Mouse (Mus musculus): ENCODE data around the gene Nxpe4. TPM values are rescaled to one million over a fixed set of nuclear protein-coding genes. Genes with fewer than 3 reads are reported as not detected.

Gene Nxpe4
- total RNA-seq, 2 experiments from 2014 or later = 8.3 TPM

DNA sequence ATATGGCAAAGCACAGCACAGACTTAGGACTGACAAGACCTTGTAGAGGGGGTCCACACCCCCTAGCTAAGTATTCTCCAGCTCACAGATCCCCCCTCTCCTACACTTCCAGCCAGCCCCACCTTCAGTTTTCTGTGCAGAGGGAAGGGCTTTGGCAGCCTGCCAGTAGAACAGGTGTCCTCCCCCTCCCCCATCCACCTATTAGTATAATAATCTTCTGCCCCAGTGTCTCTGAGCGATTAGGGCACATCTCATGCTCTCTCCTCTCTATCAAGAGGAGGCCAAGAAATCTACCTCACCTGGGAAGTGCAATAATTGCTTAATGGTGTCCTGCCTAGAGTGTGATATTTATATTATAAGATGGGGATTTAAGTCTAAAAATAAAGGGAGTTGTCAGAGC, 83.7 kb downstream of the Nxpe4 start:
- TF ChIP-seq CTCF (conservative IDR thresholded peaks at IDR 0.05) = no peak
- no peak overlapping the region for H3K27ac ChIP-seq
- no peak overlapping the region for H3K4me3 ChIP-seq
- no peak for DNase-seq (ENCODE audit: low spot score in 2 of 2)

- no peak overlapping the region for H3K4me3 ChIP-seq
- no peak for TF ChIP-seq CTCF (conservative IDR thresholded peaks at IDR 0.05)
- no peak for DNase-seq (ENCODE audit: low spot score in 2 of 2)
- H3K27ac ChIP-seq = no peak overlapping the region
These were observed 85.5 kb downstream of the Nxpe4 start for GRCm38 (mm10) chr9:48247276-48247675.

DNA sequence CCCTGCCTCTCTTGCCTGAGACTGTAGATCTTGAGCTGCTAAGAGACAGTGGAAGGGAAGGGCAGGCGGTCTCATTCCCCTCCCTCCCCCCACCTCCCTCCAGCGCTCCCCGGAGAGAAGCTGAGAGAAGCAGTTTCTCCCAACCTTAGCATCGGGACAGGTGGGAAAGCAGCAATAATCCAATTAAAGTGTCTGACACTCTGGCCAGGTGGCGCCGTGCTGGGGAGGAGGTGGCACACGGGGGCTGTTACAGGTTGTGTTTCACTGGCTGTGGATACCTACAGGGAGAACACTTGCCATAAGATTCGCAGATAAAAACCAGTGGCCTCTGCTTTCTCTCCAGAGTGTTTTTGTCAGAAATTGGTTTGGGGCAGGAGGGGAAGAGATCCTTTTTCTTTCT, 90.4 kb downstream of the Nxpe4 start:
- no peak overlapping the region for H3K4me3 ChIP-seq
- H3K27ac ChIP-seq = no peak overlapping the region
- no peak for DNase-seq (ENCODE audit: low spot score in 2 of 2)
- no peak for TF ChIP-seq CTCF (conservative IDR thresholded peaks at IDR 0.05)

DNA sequence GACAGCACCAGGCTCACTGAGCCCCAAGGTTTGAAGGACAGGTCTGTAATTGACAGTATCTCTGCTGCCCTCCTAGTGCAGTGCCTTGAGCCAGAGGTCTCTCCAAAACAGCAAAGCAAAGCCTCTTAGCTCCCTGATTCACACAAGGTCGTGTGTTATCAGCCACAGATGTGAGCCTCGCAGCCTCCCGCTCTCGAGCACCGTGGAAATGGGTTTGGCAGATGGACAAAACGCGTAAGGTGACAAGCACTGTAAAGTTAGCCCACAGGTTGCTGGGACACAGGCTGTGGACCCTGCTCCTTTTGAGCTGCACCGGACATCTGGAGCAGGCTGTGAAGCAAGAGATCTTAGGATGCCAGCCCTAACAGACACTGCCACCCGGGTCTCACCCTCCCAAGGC, 95.2 kb downstream of the Nxpe4 start:
- DNase-seq (ENCODE audit: low spot score in 2 of 2) = no peak
- no peak for TF ChIP-seq CTCF (conservative IDR thresholded peaks at IDR 0.05)
- H3K27ac ChIP-seq = no peak overlapping the region
- no peak overlapping the region for H3K4me3 ChIP-seq

- Histone ChIP-seq H3K27ac (no peak overlapping the region), H3K4me3 (no peak overlapping the region)
- peak; percentile 90 for TF ChIP-seq CTCF (conservative IDR thresholded peaks at IDR 0.05)
- DNase-seq (ENCODE audit: low spot score in 2 of 2) = peak; percentile 67 to 81
These were observed 96.1 kb downstream of the Nxpe4 start for GRCm38 (mm10) chr9:48257741-48258423.

GRCm38 (mm10) chr9:48264616-48265015, 102.8 kb downstream of the Nxpe4 start:
- no peak for DNase-seq (ENCODE audit: low spot score in 2 of 2)
- H3K27ac ChIP-seq = no peak overlapping the region
- H3K4me3 ChIP-seq = no peak overlapping the region
- no peak for TF ChIP-seq CTCF (conservative IDR thresholded peaks at IDR 0.05)

GRCm38 (mm10) chr9:48265491-48265890, 103.7 kb downstream of the Nxpe4 start:
- TF ChIP-seq CTCF (conservative IDR thresholded peaks at IDR 0.05) = no peak
- Histone ChIP-seq H3K4me3 (no peak overlapping the region), H3K27ac (no peak overlapping the region)
- DNase-seq (ENCODE audit: low spot score in 2 of 2) = no peak

GRCm38 (mm10) chr9:48266286-48267027, 104.6 kb downstream of the Nxpe4 start:
- DNase-seq (ENCODE audit: low spot score in 2 of 2) = peak; percentile 77 to 84
- TF ChIP-seq CTCF (conservative IDR thresholded peaks at IDR 0.05) = peak; percentile 96
- Histone ChIP-seq H3K4me3 (peak overlapping the region; percentile 75), H3K27ac (peak overlapping the region; percentile 24; the same call in 1 of the 2 replicates)

DNA sequence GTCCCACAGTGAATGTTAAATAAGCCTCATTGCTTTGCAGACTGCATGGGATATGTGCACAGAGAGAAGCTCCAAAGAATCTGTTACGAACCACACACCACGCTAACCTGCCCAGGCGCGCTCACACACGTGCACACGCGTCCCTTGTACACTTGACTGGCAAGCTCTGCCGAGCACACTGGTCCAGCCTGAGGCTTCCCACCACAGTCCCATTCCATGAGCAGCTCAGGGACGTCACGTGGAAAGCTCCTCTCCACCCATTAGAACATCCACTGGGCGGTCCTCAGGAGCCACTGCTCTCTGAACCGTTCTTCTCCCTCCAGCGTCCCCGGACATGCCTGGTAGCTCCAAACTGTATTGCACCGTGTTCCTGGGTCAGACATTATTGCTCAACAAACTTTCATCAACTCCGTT, 105.2 kb downstream of the Nxpe4 start:
- peak overlapping the region; percentile 24; the same call in 1 of the 2 replicates for H3K27ac ChIP-seq
- peak; percentile 3 for TF ChIP-seq CTCF (conservative IDR thresholded peaks at IDR 0.05)
- H3K4me3 ChIP-seq = peak overlapping the region; percentile 75
- DNase-seq (ENCODE audit: low spot score in 2 of 2) = peak; percentile 13 to 19

- TF ChIP-seq CTCF (conservative IDR thresholded peaks at IDR 0.05) = no peak
- peak in 1 of 2 experiments; percentile 37 for DNase-seq (ENCODE audit: low spot score in 2 of 2)
These were observed 106.1 kb downstream of the Nxpe4 start for GRCm38 (mm10) chr9:48267960-48268359.

DNA sequence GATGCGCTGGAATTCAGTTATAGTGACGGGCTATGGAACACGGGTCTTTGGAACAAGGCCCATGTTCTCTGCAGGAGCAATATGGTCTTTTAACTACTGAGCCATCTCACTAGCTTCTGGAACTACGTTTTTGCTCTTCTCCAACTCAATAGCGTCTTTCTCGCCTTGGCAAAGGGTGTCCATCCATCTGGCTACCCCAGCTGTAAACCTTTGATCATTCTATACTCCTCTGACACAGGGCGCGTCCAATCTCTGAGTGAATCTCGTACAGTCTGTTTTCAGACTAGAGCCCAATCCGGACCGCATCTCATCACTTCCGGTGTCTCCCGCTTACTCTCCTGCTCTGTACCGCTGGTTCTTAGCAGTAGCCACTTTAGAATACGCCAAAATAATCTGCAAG, 115.0 kb downstream of the Nxpe4 start:
- DNase-seq (ENCODE audit: low spot score in 2 of 2) = peak; percentile 8 to 27
- Histone ChIP-seq H3K4me3 (peak overlapping the region; percentile 38), H3K27ac (no peak overlapping the region)
- no peak for TF ChIP-seq CTCF (conservative IDR thresholded peaks at IDR 0.05)

More at GRCm38 (mm10) chr9:48267960-48268359, 106.1 kb downstream of the Nxpe4 start:
- H3K27ac ChIP-seq = peak overlapping the region; percentile 24; the same call in 1 of the 2 replicates
- no peak overlapping the region for H3K4me3 ChIP-seq

DNA sequence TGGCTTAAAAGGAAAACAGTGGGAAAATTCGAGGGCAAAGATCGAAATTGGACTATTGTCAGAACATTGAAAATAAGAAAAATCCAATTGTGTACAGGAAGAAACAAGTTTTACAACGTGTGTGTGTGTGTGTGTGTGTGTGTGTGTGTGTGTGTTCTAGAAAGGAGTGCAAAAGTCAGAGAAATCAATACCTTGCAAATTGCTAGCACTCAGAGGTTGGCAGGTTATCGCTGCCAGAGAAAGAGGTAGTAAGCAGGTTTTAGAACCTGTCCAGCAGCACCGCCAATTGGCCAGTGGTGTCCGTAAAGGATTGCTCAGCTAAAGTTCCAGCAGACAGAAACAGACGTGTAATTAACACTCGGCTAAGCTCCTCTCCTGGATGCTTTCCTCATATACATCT, 122.4 kb downstream of the Nxpe4 start:
- H3K27ac ChIP-seq = no peak overlapping the region
- no peak for TF ChIP-seq CTCF (conservative IDR thresholded peaks at IDR 0.05)
- no peak overlapping the region for H3K4me3 ChIP-seq
- no peak for DNase-seq (ENCODE audit: low spot score in 2 of 2)

DNA sequence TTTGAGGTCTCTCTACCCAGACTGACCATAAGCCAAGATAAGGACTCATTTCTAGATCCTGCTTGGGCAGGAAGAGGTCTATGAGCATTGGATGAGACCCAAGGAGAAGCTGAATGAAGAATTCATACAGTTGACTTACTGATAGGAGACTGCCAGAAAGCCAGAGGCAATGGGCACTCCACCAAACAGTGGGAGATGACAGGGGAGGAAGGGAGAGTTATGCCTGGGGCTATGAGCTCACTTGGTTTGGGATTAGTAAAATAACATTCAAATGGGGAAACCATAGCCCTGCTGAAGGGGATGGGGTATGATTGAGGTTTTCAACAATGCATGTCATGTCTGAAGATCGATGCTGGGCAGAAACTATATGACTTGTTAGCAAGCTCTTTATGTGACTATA, 128.5 kb downstream of the Nxpe4 start:
- DNase-seq (ENCODE audit: low spot score in 2 of 2) = no peak
- no peak overlapping the region for H3K27ac ChIP-seq
- no peak for TF ChIP-seq CTCF (conservative IDR thresholded peaks at IDR 0.05)
- no peak overlapping the region for H3K4me3 ChIP-seq

DNA sequence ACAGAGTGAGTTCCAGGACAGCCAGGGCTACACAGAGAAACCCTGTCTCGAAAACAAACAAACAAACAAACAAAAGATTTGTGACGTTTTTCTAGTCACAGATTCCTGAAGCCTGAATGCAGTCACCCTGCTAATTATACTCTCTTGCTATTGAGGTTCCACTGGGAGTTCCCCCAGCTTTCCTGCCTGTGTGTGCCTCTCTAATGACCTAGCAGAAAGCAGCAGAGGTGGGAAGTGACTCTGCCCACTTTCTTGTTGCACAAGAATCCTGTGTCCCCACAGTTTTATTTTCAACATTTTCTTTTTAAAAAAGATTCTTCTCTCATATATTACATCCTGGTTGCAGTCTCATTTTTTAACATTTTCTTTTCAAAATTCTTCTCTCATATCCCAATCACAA, 132.9 kb downstream of the Nxpe4 start:
- no peak for DNase-seq (ENCODE audit: low spot score in 2 of 2)
- no peak overlapping the region for H3K4me3 ChIP-seq
- H3K27ac ChIP-seq = no peak overlapping the region
- no peak for TF ChIP-seq CTCF (conservative IDR thresholded peaks at IDR 0.05)
